Mouse (Mus musculus): Measurements from ENCODE around the gene Hdac4.

The Hdac4 gene

GRCm38 (mm10) chr1:92058731-92059425, 136.6 kb downstream of the Hdac4 start:
- DNase-seq, result no peak

GRCm38 (mm10) chr1:92057068-92057467, 138.4 kb downstream of the Hdac4 start:
- no peak for DNase-seq

DNA sequence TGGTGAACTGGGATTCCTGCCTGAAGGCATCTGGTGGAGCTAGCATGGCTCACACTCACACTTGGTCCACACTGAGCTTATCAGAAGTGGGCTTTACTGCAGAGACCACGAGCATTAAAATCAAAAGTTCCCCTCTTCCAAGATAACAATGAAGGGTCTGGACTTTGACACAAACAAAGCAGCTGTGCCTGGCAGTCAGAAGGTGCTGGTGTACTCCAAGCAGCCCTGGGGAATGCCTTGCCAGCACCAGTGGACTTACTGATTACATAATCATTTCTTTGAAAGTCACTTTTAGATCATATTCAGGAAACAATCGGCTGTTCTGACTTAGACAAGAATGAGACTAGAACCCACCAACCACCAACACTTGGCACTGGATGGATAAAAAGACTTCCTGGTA, 140.3 kb downstream of the Hdac4 start:
- no peak for DNase-seq

DNA sequence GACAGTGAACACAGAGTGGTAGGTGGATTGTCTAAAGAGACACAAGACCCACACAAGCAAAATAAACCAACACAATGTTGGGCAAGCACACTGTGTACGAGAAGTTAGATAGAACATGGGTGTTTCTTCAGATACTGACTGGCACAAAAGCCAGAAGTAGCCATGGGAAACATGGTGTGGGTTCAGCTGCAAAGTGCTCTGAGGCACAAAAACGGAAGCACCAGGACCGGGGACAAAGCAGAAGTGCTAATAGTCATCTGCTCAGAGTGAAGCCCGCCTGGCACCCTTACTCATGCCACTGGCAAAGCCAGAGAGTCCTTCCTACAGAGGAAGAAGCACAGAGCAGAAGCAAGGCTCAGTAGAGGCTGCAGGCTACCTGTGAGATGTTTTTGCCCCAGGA, 143.3 kb downstream of the Hdac4 start:
- no peak for DNase-seq

- no peak for DNase-seq
Observed at GRCm38 (mm10) chr1:92051489-92052062, 143.9 kb downstream of the Hdac4 start.

DNA sequence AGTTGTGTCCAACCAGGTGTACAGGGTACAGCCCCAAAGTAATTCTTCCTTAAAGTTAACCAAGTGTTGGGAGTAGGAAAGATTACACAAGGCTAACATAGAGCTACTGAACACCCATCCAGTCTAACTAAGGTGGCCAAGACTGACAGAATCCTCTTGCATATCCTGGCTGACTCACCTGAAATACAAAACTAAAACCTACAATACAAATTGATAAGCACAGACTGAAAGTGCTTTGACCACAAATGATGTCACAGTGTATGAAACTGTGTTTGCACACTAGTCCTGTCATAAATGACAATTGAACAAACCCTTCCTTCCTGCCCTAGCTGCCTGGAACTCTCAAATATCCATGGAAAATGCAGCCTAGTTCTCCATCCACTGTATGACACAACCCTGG, 144.5 kb downstream of the Hdac4 start:
- DNase-seq, result no peak

DNA sequence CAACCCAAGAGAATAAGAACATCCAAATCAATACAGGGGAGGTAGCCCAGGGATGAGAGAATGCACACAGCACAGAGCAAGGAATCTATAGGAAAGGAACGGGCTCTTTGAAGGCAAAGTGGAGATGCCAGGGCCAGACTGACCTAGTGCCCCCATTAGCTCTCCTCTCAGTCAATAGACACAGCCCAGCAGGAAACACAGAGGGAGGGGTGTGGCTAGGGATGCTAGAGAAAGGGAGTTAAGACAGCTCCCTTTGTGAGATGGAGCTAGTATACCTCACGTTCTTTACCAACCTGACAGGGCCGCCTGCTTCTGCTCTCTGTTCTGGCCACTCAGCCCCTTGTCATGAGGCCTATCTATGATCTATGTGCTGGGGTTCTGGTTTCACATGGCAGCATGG, 144.9 kb downstream of the Hdac4 start:
- no peak for DNase-seq

GRCm38 (mm10) chr1:92048415-92049354, 146.8 kb downstream of the Hdac4 start:
- DNase-seq, result no peak

- no peak for DNase-seq
Observed at GRCm38 (mm10) chr1:92045671-92046070, 149.8 kb downstream of the Hdac4 start.

DNA sequence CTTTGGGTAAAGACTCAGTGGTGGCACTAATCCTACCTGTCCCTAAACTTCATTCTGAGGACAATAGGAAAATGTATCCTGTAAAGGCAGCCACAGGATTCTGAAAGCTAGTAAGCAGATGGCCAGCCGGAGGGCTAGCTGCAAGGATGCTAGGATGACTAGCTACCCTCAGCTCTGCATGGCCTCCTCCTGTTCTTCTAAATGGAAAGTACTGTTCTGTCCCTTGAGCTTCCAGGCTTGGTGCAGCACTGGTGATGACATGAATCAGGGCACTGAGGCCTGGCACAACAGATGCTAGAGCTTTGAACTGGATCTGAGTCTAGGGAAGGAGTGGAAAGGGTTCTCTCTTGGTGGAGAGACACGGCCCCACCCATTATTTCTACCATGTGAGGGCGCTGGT, 150.6 kb downstream of the Hdac4 start:
- no peak for DNase-seq

DNA sequence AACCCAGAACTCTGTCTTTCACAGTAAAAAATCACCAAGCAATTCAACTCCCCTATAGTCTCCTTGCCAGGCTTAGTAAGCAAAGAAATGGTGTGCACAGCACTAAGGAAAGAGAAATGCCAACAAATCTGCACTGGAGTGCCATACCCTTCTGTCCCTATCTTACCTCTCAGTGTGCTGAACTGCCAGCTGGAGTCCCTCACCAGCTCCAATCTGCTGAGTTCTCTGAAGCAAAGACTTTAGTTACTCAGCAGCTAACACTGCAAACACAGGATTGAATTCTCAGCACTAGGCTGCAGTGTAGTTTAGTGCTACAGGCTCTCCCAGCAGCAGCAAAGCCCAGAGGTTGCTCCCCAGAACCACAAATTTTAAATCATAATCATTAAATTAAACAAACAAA, 151.5 kb downstream of the Hdac4 start:
- no peak for DNase-seq

GRCm38 (mm10) chr1:92042126-92042525, 153.4 kb downstream of the Hdac4 start:
- no peak for DNase-seq

- no peak for DNase-seq
Observed at GRCm38 (mm10) chr1:92041290-92041689, 154.2 kb downstream of the Hdac4 start.

- DNase-seq, result peak; percentile 20
Observed at GRCm38 (mm10) chr1:92038714-92039113, 156.8 kb downstream of the Hdac4 start.

- DNase-seq, result no peak
Observed at GRCm38 (mm10) chr1:92037039-92037438, 158.5 kb downstream of the Hdac4 start.

DNA sequence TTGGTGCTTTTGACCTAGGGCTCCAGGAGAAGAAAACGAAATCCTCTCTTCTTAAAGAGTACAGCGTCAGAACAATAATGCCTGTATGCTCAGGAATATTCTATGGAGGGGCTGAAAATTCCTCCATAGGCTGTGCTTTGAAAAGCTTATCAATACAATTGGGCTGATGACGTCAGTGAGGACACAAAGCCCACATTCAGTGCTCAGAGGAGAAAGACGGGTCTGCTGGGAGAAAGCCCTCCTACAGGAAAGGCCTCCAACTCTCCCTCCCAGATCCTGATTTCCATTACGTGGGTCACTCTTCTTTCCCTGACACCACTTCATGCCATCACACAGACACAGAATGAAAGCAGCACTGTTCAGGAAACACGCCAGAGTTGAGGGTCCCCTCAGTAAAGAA, 159.7 kb downstream of the Hdac4 start:
- DNase-seq, result no peak

DNA sequence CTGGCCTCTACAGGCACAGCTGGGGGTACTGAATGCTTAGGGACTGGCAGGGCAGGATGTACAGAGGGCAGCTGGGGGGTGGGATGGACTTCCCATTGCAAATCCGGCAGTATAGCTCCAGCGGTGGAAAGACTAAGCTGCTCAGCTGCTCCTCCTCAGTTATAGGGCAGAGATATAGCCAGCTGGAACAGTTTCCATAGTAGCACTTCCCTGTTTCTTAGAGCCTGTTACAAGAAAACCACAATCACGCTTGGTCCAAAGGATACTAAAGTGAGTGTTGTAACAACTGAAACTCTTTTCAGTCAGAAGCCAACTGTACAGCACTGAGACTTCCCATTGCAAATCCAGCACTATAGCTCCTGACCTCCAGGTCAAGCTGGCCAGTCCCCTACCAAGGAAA, 161.3 kb downstream of the Hdac4 start:
- DNase-seq, result no peak

DNA sequence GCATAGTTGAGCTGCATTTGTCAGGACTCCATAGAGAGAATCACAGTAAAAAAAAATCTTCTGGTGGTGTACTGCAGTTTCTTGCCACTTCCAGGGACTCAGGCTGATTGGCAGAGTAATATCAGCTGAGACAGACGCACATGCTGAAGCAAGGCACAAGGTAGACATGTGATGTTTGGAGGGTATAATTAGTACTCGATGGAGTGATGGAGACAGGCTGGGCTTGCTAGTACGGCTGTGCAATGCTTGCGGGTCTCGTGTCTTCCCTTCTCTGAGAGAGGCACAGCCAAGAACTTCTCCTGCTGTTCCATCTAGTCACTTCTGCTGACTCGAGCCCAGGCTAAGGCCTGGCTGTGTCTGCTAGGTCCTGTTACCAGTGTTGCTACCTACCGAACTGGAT, 162.0 kb downstream of the Hdac4 start:
- DNase-seq, result no peak

- no peak for DNase-seq
Observed at GRCm38 (mm10) chr1:92030541-92030940, 165.0 kb downstream of the Hdac4 start.

DNA sequence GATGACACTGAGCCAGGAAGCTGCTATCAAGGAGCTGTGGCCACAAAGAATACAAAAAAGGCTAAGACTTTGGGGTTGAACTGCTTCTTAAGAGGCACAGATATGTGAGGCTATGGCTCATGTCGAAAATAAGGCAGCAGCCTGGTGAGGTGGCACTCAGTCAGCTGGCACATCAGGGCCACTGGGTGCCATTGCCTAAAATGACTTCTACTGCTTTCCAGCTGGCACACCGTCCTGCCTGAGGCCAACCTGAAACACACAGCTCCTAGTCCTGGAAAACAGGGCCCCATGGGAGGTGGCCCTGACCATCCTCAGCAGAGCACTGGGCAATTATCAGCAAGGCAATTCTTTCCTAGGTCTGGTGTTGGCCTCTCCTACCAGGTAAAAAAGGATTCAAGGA, 167.3 kb downstream of the Hdac4 start:
- DNase-seq, result no peak

DNA sequence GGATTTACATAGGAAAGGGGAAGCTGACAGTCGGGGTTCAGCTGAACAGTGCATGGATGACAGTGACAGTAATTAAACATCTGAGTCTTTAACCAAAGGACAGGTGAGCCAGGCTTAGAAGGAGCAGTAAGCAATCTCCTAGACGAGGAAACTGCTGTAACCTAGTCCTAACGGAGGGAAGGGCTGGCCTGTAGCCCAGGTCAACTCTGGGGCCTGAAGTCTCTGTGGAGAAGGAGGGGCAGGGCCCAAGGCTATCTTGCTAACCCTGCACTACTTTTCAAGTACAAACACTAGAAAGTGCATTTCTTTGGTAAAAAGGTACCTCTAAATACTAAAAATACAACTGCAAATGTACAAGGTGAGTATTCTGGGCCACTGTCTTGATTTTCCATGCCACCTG, 169.1 kb downstream of the Hdac4 start:
- no peak for DNase-seq

DNA sequence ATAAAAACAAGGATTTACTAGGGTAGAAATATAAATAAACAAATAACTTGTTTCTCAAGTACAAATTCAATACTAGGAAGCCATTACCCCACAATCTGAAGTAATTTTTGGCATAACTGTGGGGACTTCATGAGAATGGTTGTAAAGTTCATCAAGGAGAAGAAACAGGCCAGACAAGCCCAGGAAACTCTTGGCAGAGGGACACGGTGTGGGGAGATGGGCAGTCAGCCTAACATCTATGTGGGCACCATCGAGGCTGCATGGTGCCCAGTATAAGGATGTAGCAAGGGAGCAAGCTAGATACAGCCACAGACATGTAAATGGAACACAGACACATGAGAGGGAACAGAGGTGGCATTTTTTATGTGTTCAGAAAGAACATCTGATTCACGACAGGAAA, 171.6 kb downstream of the Hdac4 start:
- no peak for DNase-seq

- DNase-seq, result no peak
Observed at GRCm38 (mm10) chr1:92022009-92022408, 173.5 kb downstream of the Hdac4 start.
